Comparison of ENCODE assay signal across 8 mouse cellular contexts in the genomic region with DNA sequence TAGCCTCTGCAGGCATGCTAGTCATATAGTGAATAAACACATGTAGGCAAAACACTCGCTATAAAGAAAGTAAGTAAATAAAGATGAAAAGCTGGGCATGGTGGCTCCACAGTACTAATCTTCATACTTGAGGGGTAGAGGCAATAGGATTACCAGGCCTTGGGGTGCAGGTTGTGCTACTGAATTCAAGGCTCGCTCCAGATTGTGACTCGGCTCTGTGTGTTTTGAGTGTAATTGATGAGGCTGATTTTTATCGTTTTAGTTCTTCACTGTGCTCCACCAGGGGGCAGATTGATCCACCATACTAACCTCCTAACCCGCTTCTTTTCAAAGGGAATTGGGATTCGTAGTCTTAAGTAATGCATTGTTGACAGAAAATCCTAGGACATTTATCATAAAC. TPM values are rescaled to one million over a fixed set of nuclear protein-coding genes. Genes with fewer than 3 reads are reported as not detected.
A peak's percentile ranks its signal among the peaks of the same experiment; 100 is the strongest.
DNase-seq lines count a peak whose midpoint lies in the region; ATAC-seq lines count a peak whose summit lies in the region.

No protein-coding gene starts in this region.

- H3K9me3 ChIP-seq in heart, embryonic 12.5 days (replicated peaks), result no peaks in the 10 kb centered on the region
- no peaks in the 10 kb centered on the region for H3K9me3 ChIP-seq in liver, embryonic 16.5 days (replicated peaks; ENCODE audit: control insufficient read depth, low read length)
- no peaks in the 10 kb centered on the region for H3K9me3 ChIP-seq in neural tube, embryonic 11.5 days (ENCODE audit: control insufficient read depth, low read length)

- peaks cover 32% of the 10 kb centered on the region for H3K4me1 ChIP-seq in heart, embryonic 12.5 days (replicated peaks)
- H3K4me1 ChIP-seq in liver, embryonic 16.5 days (ENCODE audit: control insufficient read depth, low read depth, low read length), result peaks cover 20% of the 10 kb centered on the region
- no peaks in the 10 kb centered on the region for H3K4me1 ChIP-seq in neural tube, embryonic 11.5 days (ENCODE audit: control insufficient read depth, insufficient read depth, low read length)

- ATAC-seq in heart, embryonic 12.5 days (ENCODE audit: insufficient number of reproducible peaks, low FRiP score), result no peak
- ATAC-seq in liver, embryonic 16.5 days (ENCODE audit: low read depth), result peak; percentile 51
- ATAC-seq in neural tube, embryonic 11.5 days (ENCODE audit: insufficient read depth, low FRiP score, low TSS enrichment), result peak; percentile 46

- H3K4me3 ChIP-seq in heart, embryonic 12.5 days, result peak overlapping the region; percentile 62
- H3K4me3 ChIP-seq in liver, embryonic 16.5 days (ENCODE audit: low read depth, low read length), result peak overlapping the region; percentile 60
- H3K4me3 ChIP-seq in neural tube, embryonic 11.5 days (ENCODE audit: low read depth, low read length), result peak overlapping the region; percentile 39

- H3K27me3 ChIP-seq in heart, embryonic 12.5 days (replicated peaks), result no peaks in the 10 kb centered on the region
- H3K27me3 ChIP-seq in liver, embryonic 16.5 days (ENCODE audit: control insufficient read depth, insufficient read depth, low read depth, low read length), result no peaks in the 10 kb centered on the region; the same call in 1 of the 2 replicates
- H3K27me3 ChIP-seq in neural tube, embryonic 11.5 days (ENCODE audit: control insufficient read depth, insufficient read depth, low read length), result no peaks in the 10 kb centered on the region

- WGBS in heart, embryonic 12.5 days, result 20% methylated on average over 6 of the region's 6 CpGs
- 10% methylated on average over 6 of the region's 6 CpGs for WGBS in liver, embryonic 16.5 days (ENCODE audit: insufficient replicate concordance)
- WGBS in neural tube, embryonic 11.5 days, result 11% methylated on average over 6 of the region's 6 CpGs

- H3K27ac ChIP-seq in heart, embryonic 12.5 days (ENCODE audit: poor library complexity, severe bottlenecking), result peak overlapping the region; percentile 88
- peak overlapping the region; percentile 59; the same call in 1 of the 2 replicates for H3K27ac ChIP-seq in liver, embryonic 16.5 days (ENCODE audit: low read length)
- H3K27ac ChIP-seq in neural tube, embryonic 11.5 days (ENCODE audit: low read depth, low read length), result no peak overlapping the region

- peak; percentile 38 to 51 for DNase-seq in CD8-positive naive resting alpha-beta T cell, adult 2 months (ENCODE audit: low read depth in 2 of 2, low spot score in 2 of 2)
- DNase-seq in adrenal gland, adult (ENCODE audit: inconsistent age in 2 of 2, low spot score in 1 of 2), result peak; percentile 64 to 88
- peak; percentile 42 for DNase-seq in embryo, embryonic 11.5 days (ENCODE audit: low read depth, low spot score)
- peak; percentile 70 for DNase-seq in kidney, postnatal 10 days
- DNase-seq in neural tube, embryonic 11.5 days (ENCODE audit: low spot score), result peak; percentile 63
- no peak for DNase-seq in urinary bladder, postnatal 25 days (ENCODE audit: low spot score)

- H3K9ac ChIP-seq in heart, embryonic 12.5 days, result peak overlapping the region; percentile 20; the same call in 1 of the 2 replicates
- H3K9ac ChIP-seq in liver, embryonic 16.5 days (ENCODE audit: low read depth, low read length), result peak overlapping the region; percentile 65
- H3K9ac ChIP-seq in neural tube, embryonic 11.5 days (ENCODE audit: low read length), result peak overlapping the region; percentile 50

- H3K36me3 ChIP-seq in heart, embryonic 12.5 days, result peaks cover 12% of the 10 kb centered on the region
- no peaks in the 10 kb centered on the region for H3K36me3 ChIP-seq in liver, embryonic 16.5 days (ENCODE audit: control insufficient read depth, insufficient read depth)
- H3K36me3 ChIP-seq in neural tube, embryonic 11.5 days (ENCODE audit: control insufficient read depth, insufficient read depth, low read length), result no peaks in the 10 kb centered on the region; the same call in 1 of the 2 replicates

- H3K4me2 ChIP-seq in heart, embryonic 12.5 days, result peak overlapping the region; percentile 89
- peak overlapping the region; percentile 75 for H3K4me2 ChIP-seq in liver, embryonic 16.5 days (ENCODE audit: low read depth, low read length)
- peak overlapping the region; percentile 63 for H3K4me2 ChIP-seq in neural tube, embryonic 11.5 days (ENCODE audit: low read depth)

RNA-seq across cellular contexts. Expression of a gene that starts 6.6 kb away (rescaled TPM):
- 26.8 and 28.0 TPM in 2 replicates for polyA plus RNA-seq in heart, embryonic 12.5 days (2016; fragmentation: Nextera tagmentation; extraction: Ambion mirVana)
- polyA plus RNA-seq in liver, embryonic 16.5 days (2015; fragmentation: Nextera tagmentation; extraction: Ambion mirVana), result 3.8 and 4.1 TPM in 2 replicates
- 10.4 and 12.3 TPM in 2 replicates for polyA plus RNA-seq in neural tube, embryonic 11.5 days (2014; fragmentation: Nextera tagmentation; extraction: Ambion mirVana)

RNA-seq across cellular contexts. Expression of a gene that starts 6.6 kb away (rescaled TPM):
- polyA plus RNA-seq in heart, embryonic 12.5 days (2016; fragmentation: Nextera tagmentation; extraction: Ambion mirVana), result 771 and 793 TPM in 2 replicates
- 555 and 627 TPM in 2 replicates for polyA plus RNA-seq in liver, embryonic 16.5 days (2015; fragmentation: Nextera tagmentation; extraction: Ambion mirVana)
- 1,223 and 1,277 TPM in 2 replicates for polyA plus RNA-seq in neural tube, embryonic 11.5 days (2014; fragmentation: Nextera tagmentation; extraction: Ambion mirVana)

RNA-seq across cellular contexts. Expression of a gene that starts 11.3 kb away (rescaled TPM):
- 83.0 and 84.3 TPM in 2 replicates for polyA plus RNA-seq in heart, embryonic 12.5 days (2016; fragmentation: Nextera tagmentation; extraction: Ambion mirVana)
- polyA plus RNA-seq in liver, embryonic 16.5 days (2015; fragmentation: Nextera tagmentation; extraction: Ambion mirVana), result 35.7 and 37.7 TPM in 2 replicates
- polyA plus RNA-seq in neural tube, embryonic 11.5 days (2014; fragmentation: Nextera tagmentation; extraction: Ambion mirVana), result 92.3 and 92.4 TPM in 2 replicates

RNA-seq across cellular contexts. Expression of a gene that starts 23.2 kb away (rescaled TPM):
- polyA plus RNA-seq in heart, embryonic 12.5 days (2016; fragmentation: Nextera tagmentation; extraction: Ambion mirVana), result 2.3 TPM in 2 replicates
- polyA plus RNA-seq in liver, embryonic 16.5 days (2015; fragmentation: Nextera tagmentation; extraction: Ambion mirVana), result 0.35 and 0.41 TPM in 2 replicates
- 3.4 and 4.0 TPM in 2 replicates for polyA plus RNA-seq in neural tube, embryonic 11.5 days (2014; fragmentation: Nextera tagmentation; extraction: Ambion mirVana)

RNA-seq across cellular contexts. Expression of a gene that starts 27.9 kb away (rescaled TPM):
- 63.5 and 67.8 TPM in 2 replicates for polyA plus RNA-seq in heart, embryonic 12.5 days (2016; fragmentation: Nextera tagmentation; extraction: Ambion mirVana)
- 30.0 and 33.5 TPM in 2 replicates for polyA plus RNA-seq in liver, embryonic 16.5 days (2015; fragmentation: Nextera tagmentation; extraction: Ambion mirVana)
- polyA plus RNA-seq in neural tube, embryonic 11.5 days (2014; fragmentation: Nextera tagmentation; extraction: Ambion mirVana), result 50.6 and 51.4 TPM in 2 replicates
